Mouse (Mus musculus): ENCODE measurements around the gene Nab1.

- TF ChIP-seq CTCF (IDR thresholded peaks at IDR 0.05; ENCODE audit: control insufficient read depth, insufficient read depth, insufficient read length) (no peak), CEBPB (IDR thresholded peaks at IDR 0.05; ENCODE audit: low read depth) (no peak)
Observed at GRCm38 (mm10) chr1:52422137-52422536, 78.3 kb downstream of the Nab1 start.

All from C2C12 (cell line).